Mouse (Mus musculus): ENCODE measurements around the gene Map3k11.

GRCm38 (mm10) chr19:5745756-5746710 is 57.5 kb downstream of the Map3k11 start:
- TF ChIP-seq USF1 (IDR thresholded peaks at IDR 0.05; ENCODE audit: low read depth, low read length) (no peak), POLR2AphosphoS5 (IDR thresholded peaks at IDR 0.05; ENCODE audit: borderline replicate concordance, low read depth, low read length) (no peak), POLR2A (IDR thresholded peaks at IDR 0.05; ENCODE audit: control insufficient read depth in 1 of 2, insufficient read depth in 1 of 2, low read depth in 1 of 2, low read length in 2 of 2, poor library complexity in 1 of 2) (no peak), MAX (IDR thresholded peaks at IDR 0.05; ENCODE audit: low read length) (no peak), EP300 (IDR thresholded peaks at IDR 0.05; ENCODE audit: low read depth in 1 of 2, low read length in 2 of 2) (no peak), GATA1 (IDR thresholded peaks at IDR 0.05; ENCODE audit: low read depth, low read length) (no peak), E2F4 (IDR thresholded peaks at IDR 0.05; ENCODE audit: borderline replicate concordance, low read depth, low read length) (no peak), KAT2A (conservative IDR thresholded peaks at IDR 0.05; ENCODE audit: low read depth, low read length) (no peak), NRF1 (IDR thresholded peaks at IDR 0.05; ENCODE audit: insufficient read depth, low read depth, low read length, poor library complexity, severe bottlenecking) (no peak)
